Mouse (Mus musculus) urinary bladder, postnatal 10 days (tissue): ENCODE data around the gene Zfp385a.

ENCODE experiments used
- DNase-seq: peaks from one replicate; pipeline ENCODE4 v3.0.0; 2022; ENCODE audit warnings: low spot score

Gene Zfp385a

GRCm38 (mm10) chr15:103336996-103337667, 2.8 kb downstream of the Zfp385a start:
- no peak for DNase-seq

GRCm38 (mm10) chr15:103335488-103336235, 4.2 kb downstream of the Zfp385a start:
- no peak for DNase-seq

GRCm38 (mm10) chr15:103335040-103335439, 4.9 kb downstream of the Zfp385a start:
- no peak for DNase-seq

- DNase-seq, result no peak
These were observed 5.7 kb downstream of the Zfp385a start for GRCm38 (mm10) chr15:103334194-103334593.

GRCm38 (mm10) chr15:103333738-103334137, 6.2 kb downstream of the Zfp385a start:
- no peak for DNase-seq

- DNase-seq, result no peak
These were observed 6.7 kb downstream of the Zfp385a start for GRCm38 (mm10) chr15:103333081-103333615.

- no peak for DNase-seq
These were observed 16.2 kb downstream of the Zfp385a start for GRCm38 (mm10) chr15:103323455-103324247.

- DNase-seq, result no peak
These were observed 16.8 kb downstream of the Zfp385a start for GRCm38 (mm10) chr15:103323070-103323454.

- DNase-seq, result no peak
These were observed 17.5 kb downstream of the Zfp385a start for GRCm38 (mm10) chr15:103322396-103322795.

GRCm38 (mm10) chr15:103321076-103321475, 18.8 kb downstream of the Zfp385a start:
- DNase-seq, result no peak

- no peak for DNase-seq
These were observed 21.6 kb downstream of the Zfp385a start for GRCm38 (mm10) chr15:103318201-103318816.

- DNase-seq, result no peak
These were observed 22.2 kb downstream of the Zfp385a start for GRCm38 (mm10) chr15:103317731-103318130.

GRCm38 (mm10) chr15:103317120-103317519, 22.8 kb downstream of the Zfp385a start:
- no peak for DNase-seq

- DNase-seq, result no peak
These were observed 23.7 kb downstream of the Zfp385a start for GRCm38 (mm10) chr15:103315979-103316776.

- DNase-seq, result no peak
These were observed 24.8 kb downstream of the Zfp385a start for GRCm38 (mm10) chr15:103315011-103315502.

- DNase-seq, result no peak
These were observed 25.7 kb downstream of the Zfp385a start for GRCm38 (mm10) chr15:103314181-103314580.

- DNase-seq, result no peak
These were observed 26.3 kb downstream of the Zfp385a start for GRCm38 (mm10) chr15:103313495-103314095.

- no peak for DNase-seq
These were observed 29.5 kb downstream of the Zfp385a start, which contains the start of gene Gpr84 for GRCm38 (mm10) chr15:103310365-103310910. Gpr84 (minus strand) TSS chr15:103310612.

GRCm38 (mm10) chr15:103308876-103309580, 30.9 kb downstream of the Zfp385a start:
- DNase-seq, result no peak
